Mouse (Mus musculus) lung, postnatal 14 days (tissue): ENCODE measurements around the gene Terb2.
"Not testable (repeated sequence)": the region's sequence is repeated elsewhere in the genome, so short reads cannot be mapped to it uniquely, and the experiment has no call there.

Experiments
- DNase-seq: peaks from one replicate; pipeline ENCODE4 v3.0.0; 2021

The Terb2 gene

DNA sequence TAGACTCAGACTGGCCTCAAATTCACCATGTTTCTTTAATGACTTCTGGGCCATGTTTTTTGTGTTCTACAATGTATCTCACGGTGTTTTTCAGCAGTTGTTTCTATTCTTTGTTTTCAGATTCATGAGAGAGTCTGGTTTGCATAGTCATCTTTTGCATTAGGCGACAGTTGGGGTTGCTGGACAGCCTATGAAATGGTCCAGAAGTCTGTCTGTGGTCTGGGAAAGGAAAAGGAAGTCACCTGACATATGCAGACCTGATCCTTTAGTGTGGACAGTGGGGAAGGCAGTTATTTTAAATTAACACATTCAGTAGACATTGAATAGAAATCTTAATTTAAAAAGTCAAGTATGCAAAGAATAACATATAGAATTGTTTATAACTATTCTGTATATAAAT, 23.5 kb upstream of the Terb2 start:
- DNase-seq: no peak

DNA sequence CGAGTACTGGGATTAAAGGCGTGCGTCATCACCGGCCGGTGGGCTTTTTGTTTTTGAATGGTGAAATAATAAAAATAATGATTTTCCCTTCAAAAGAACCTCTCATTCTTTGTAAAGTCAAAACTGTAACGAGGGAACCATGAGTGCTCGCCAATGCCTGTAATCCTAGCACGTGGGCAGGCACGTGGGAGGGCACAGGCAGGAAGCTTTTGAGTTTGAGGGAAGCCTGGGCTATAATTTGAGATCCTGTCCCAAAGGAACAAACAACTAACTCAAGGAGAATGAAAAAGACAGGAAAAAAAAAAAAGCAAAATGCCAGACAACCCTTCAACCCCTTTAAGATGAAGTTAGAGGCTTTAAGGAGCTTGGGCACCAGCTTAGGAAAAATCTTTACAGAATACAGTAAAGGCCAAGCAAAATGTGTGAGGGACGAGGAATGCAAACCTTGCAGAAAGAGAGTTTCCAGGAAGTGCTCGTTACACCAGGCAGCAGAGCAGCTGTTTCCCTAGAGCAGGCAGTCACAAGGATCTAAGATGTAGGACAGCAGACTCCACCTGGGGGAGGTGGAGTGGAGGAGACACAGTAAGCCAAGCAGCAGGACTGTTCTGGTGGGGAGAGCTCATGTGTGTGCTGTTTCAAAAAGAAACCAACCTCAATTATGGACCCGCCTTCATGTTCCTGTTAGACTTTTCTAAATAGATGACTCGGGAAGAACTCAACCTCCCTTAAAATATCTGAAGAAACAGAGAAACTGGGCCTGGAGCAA, 22.5 kb upstream of the Terb2 start:
- no peak for DNase-seq

GRCm38 (mm10) chr2:122164293-122164692, 21.8 kb upstream of the Terb2 start:
- DNase-seq: no peak

DNA sequence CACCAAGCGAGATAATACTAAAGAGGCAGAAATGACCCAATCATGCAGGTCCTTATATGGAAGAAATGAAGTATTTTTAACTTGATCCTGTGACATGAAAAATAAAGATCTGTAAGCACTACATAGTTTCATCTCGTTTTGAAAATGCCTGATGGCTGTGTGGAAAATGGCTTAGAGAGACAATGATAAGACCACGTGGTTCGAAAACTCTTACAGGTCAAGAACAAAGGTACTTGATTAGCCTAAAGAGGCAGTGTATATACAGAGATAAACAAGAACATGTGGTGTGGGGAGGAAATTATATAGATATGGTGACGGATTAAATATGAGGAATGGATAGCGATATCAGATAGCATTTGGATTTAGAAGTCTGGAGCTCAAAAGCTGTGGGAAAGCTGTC, 14.8 kb upstream of the Terb2 start:
- no peak for DNase-seq

DNA sequence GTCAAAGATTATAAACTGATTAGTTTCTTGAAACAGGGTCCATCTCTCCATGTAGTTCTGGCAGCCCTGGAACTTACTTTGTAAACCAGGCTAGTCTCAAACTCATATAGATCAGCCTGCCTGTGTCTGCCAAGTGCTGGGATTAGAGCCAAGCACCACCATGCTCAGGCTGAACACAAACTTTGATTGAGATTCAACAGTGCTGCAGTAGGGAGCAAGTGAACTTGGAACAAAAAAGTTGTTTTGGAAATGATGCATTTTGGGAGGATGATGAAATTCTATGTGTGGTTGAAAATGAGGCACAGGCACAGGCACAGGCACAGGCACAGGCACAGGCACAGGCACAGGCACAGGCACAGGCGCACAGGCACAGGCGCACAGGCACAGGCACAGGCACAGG, 13.9 kb upstream of the Terb2 start:
- no peak for DNase-seq

DNA sequence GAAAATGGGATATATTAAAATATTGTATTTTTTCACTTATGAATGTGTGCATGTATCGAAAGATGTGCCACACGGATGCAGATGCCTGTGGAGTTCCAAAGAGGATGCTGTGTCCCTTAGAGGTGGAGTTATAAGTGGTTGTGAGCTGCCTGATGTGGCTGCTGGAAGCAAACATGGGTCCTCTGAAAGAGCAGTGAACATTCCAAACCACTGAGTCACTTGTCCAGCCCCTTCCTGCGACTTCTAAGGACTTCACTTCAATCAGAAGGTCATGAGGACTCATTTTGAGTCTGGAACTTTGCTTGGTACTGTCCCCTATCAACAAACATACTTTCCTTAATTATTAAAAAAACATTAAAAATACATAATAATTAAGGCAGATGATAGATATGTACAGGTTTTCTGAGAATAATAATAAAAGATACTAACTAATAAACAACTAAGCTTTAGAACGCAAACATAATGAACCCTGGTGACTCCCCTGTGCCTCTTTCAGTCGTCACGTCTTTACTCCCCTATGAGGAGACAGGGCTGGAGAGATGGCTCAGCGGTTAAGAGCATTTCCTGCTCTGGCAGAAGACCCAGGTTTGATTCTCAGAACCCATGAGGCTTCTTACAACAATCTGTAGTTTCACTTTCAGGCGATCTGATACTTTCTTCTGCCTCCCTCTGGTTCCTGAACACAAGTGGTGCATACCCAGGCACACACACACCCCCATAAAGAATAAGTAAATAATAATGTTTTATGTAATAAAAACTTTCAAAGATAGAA, 5.8 kb upstream of the Terb2 start:
- DNase-seq: no peak

GRCm38 (mm10) chr2:122185086-122185485, 986 bp upstream of the Terb2 start:
- DNase-seq: no peak

DNA sequence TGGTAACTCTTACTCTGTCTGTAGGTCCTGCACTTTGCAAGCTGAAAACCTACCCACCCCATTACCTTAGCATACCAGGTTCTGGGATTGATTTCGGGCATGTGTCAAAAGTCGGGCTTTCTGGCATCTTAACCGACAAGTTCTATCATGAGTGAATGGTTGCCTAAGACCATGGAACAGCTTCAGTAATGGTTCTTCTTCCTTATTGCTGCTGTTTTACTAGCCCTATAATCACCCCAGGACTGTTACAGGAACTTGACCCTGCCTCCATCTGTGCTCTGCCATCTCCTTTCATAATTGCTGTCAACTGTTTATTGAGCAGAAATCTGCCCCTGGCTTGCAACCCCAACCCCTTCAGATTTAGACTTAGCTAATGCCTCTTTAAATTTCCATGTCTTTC, 679 bp downstream of the Terb2 start:
- no peak for DNase-seq

DNA sequence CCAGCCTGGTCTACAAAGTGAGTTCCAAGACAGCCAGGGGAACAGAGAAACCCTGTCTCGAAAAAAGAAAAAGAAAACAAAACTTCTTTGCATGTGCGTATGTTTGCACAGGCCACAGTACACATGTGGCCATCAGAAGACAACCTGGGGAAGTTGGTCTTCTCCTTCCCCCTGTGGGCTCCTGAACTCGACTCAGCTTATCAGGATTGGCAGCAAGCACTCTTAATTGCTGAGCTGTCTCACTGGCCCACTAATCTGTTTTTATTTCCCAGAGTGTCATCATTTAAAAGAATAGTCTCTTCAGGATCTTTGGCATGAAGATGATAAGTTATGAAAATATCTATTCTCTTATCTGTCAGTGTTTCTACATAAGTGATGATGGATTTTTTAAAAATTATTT, 5.8 kb downstream of the Terb2 start:
- no peak for DNase-seq

DNA sequence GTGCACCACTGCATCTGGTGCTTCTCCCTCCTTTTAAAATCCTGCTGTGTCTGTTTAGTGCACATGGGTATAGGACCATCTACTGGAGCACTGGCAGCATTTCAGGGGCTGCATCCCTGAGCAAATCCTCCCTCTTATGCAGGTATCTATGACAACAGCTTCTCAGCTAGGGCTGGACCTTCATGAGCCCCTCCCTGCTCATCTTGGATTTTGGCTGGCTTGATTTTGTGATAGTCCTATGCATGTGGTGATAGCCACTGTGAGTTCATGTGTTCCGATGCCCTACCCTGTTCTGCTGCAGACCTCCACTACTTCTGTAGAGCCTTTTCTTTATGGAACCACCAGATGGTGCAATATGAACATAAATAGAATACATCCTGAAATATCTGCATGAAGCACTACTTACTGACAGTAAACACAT, 8.4 kb downstream of the Terb2 start:
- DNase-seq: no peak

DNA sequence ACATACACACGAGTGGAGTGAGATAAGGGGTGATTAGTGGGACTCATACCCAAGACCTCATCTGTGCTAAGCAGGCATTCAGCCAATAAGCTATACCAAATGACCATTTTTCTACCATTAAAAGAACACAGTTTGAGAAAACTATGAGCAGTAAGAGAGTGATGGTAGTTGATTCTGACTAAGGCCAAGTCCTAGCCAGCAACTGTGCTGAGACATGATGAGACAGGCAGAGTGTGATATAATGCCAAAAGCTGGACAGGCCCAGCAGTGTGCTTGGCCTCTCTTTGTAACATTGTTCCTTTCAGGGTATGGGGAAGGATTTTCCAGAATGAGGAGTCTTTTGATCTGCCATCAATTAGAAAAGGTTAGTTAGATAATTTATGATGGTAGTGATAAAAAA, 15.4 kb downstream of the Terb2 start:
- DNase-seq: no peak

- no peak for DNase-seq
Measured at GRCm38 (mm10) chr2:122206440-122207107, 20.5 kb downstream of the Terb2 start.

DNA sequence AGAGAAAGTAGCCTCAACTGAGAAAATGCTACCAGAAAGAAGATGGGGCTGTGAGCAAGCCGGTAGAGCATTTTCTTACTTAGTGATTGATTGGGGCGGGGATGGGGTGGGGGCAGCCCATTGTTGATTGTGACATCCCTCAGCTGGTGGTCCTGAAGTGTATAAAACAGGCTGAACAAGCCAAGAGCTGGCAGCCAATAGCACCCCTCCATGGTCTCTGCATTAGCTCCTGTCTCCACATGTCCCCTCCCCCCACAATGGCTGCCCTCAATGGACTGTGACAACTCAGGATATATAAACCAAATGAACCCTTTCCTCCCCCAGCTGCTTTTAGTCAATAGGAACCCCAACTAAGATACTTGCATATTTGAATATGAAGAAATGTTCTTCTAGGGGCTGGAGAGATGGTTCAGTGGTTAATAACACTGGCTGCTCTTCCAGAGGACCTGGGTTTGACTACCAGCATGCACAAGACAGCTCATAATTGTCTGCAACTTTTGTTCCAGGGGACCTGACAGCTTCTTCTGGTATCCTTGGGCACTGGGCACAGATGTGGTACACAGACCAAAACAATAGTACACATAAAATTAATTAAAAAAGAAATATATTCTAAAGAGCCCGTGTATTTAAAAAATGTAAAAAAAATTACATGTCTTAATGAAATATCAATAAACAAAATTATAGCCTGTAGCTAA, 24.6 kb downstream of the Terb2 start:
- DNase-seq: no peak

GRCm38 (mm10) chr2:122217075-122217474, 31.0 kb downstream of the Terb2 start:
- not testable (repeated sequence) for DNase-seq

GRCm38 (mm10) chr2:122218234-122218633, 32.2 kb downstream of the Terb2 start:
- DNase-seq: no peak

GRCm38 (mm10) chr2:122221378-122221777, 35.3 kb downstream of the Terb2 start:
- no peak for DNase-seq

DNA sequence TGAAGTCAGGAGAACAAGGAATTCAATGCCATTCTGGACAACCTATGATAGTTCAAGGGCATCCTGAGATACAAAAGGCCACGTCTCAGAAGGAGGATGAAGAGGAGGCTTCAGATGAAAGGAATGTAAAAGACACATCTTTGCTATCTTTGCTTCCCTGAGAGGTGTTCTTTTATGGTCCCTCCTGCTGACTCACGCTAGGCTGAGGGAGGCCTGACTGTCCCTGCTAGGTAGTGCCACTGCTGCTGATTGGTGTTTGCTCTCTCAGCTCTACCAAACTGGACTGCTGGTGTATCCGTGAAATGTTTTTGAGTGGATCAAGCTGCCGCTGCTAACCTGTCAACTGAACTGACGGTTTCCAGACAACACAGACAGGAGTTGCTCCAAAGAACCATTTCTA, 35.7 kb downstream of the Terb2 start:
- DNase-seq: no peak

DNA sequence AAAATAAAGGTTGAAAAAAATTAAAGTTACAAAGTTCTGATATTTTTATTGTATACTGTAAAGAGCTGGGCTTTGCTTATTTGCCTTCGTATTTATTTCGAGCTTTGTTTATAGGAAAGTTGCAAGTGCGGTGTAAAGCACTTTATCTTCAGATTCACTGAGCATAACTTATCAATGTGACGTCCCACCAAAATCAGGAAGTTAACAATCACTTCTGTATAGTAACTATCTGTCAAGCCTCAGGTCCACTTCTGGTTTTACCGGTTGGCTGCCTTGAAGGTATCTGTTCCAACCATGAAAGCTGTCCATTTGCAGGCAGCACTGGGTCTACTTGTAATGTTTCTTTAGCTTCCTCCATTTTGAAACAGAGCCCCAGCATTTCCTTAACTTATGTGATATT, 36.2 kb downstream of the Terb2 start:
- DNase-seq: no peak

DNA sequence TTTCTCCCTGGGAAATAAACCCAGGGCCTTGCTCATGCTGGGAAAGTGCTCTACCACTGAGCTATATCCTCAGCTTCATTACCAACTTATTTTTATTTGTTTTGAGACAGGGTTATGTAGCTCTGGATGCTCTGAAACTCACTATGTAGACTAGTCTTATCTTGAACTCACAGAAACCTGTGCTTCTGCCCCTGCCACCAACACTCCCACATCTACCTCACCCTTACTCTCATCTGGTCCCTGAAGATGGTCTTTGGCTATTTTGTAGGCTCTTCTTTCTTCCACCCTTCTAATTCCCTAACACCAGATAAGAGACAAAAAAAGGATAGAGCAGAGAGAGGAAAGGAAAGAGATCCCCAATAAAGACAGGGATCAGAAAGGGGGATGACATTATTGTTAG, 37.6 kb downstream of the Terb2 start:
- DNase-seq: no peak

DNA sequence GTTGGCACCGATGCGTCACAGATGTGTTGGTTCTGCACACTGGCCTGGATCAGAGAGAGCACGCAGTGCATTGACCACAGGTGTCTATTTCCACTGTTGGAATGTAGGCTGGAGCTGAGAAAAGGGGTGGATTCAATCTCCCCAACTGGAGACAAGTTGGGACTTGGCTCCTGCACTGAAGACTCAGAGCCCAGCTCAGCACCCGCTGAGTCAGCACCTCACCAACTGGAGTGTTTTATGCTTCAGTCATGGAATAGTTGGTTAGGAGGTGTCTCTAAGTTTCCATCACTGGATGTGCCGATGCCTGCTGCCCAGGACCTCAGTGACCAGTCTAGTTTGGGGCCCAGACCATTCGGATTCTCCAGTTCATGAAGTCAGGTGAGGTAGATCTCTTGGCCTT, 44.3 kb downstream of the Terb2 start:
- no peak for DNase-seq

- no peak for DNase-seq
Measured at GRCm38 (mm10) chr2:122231616-122232015, 45.5 kb downstream of the Terb2 start.

GRCm38 (mm10) chr2:122233341-122233740, 47.3 kb downstream of the Terb2 start:
- DNase-seq: no peak
